Mouse (Mus musculus) heart, embryonic 14.5 days (tissue): ENCODE data around the gene Bcl2. TPM values are rescaled to one million over a fixed set of nuclear protein-coding genes. Genes with fewer than 3 reads are reported as not detected.

Experiments
- ATAC-seq: fragments of 200-750 bp; cut with Nextera tagmentation; 2 replicates; pipeline ENCODE4 v1.8.0; 2017; ENCODE audit warnings: low read depth, moderate TSS enrichment; ENCODE audit not compliant: insufficient number of reproducible peaks, insufficient read depth, low FRiP score
- H3K27ac ChIP-seq, 2 experiments: fragments of 200-500 bp in 1 of 2; fragments of 300-500 bp in 1 of 2; sonication (generic) in 1 of 2; replicated peaks in 1 of 2; 2 replicates each; pipeline ENCODE4 v1.5.1; 2012 to 2014; ENCODE audit warnings: low read depth in 2 of 2, low read length in 2 of 2, control low read depth in 1 of 2, mild to moderate bottlenecking in 1 of 2, mixed read lengths in 1 of 2; ENCODE audit not compliant: control insufficient read depth in 1 of 2, insufficient read depth in 1 of 2
- H3K27me3 ChIP-seq: fragments of 300-500 bp; sonication (generic); 2 replicates; pipeline ENCODE4 v1.6.1; 2014; ENCODE audit warnings: mild to moderate bottlenecking, low read length, control low read depth; ENCODE audit not compliant: control insufficient read depth, insufficient read depth
- H3K36me3 ChIP-seq: fragments of 300-500 bp; sonication (generic); 2 replicates; pipeline ENCODE4 v1.6.1; 2014; ENCODE audit warnings: mild to moderate bottlenecking, control low read depth, low read length, mixed read lengths; ENCODE audit not compliant: control insufficient read depth, insufficient read depth
- H3K4me1 ChIP-seq, 2 experiments: fragments of 200-500 bp in 1 of 2; fragments of 300-500 bp in 1 of 2; sonication (generic) in 1 of 2; 2 replicates each; pipeline ENCODE4 v1.6.1; 2012 to 2014; ENCODE audit warnings: low read length in 2 of 2, control low read depth in 1 of 2, mixed read lengths in 1 of 2; ENCODE audit not compliant: control insufficient read depth in 2 of 2, insufficient read depth in 2 of 2
- H3K4me2 ChIP-seq: fragments of 300-500 bp; sonication (generic); 2 replicates; pipeline ENCODE4 v1.6.1; 2014; ENCODE audit warnings: mild to moderate bottlenecking, low read length
- H3K4me3 ChIP-seq, 2 experiments: fragments of 200-500 bp in 1 of 2; fragments of 300-500 bp in 1 of 2; sonication (generic) in 1 of 2; 2 replicates each; pipeline ENCODE4 v1.5.1; 2012 to 2014; ENCODE audit warnings: low read length in 2 of 2, mild to moderate bottlenecking in 2 of 2, control low read depth in 1 of 2, low read depth in 1 of 2, moderate library complexity in 1 of 2; ENCODE audit not compliant: control insufficient read depth in 1 of 2, insufficient read depth in 1 of 2
- H3K9ac ChIP-seq: fragments of 300-500 bp; sonication (generic); 2 replicates; pipeline ENCODE4 v1.6.1; 2014; ENCODE audit warnings: mild to moderate bottlenecking, low read length
- H3K9me3 ChIP-seq: fragments of 300-500 bp; sonication (generic); 2 replicates; pipeline ENCODE4 v1.6.1; 2016; ENCODE audit warnings: low read length, control low read depth; ENCODE audit not compliant: control insufficient read depth
- WGBS: fragments of 180-500 bp; shearing (Covaris S2); extraction: QIAGEN DNeasy Blood & Tissue Kit; methylation state at CpG from one replicate; pipeline ENCODE4 v1.1.7; 2014; 5-methylcytosine and 5-hydroxymethylcytosine counted together
- polyA plus RNA-seq: library from polyadenylated mRNA; unstranded; fragments of >200 nt; fragmentation: Nextera tagmentation; extraction: Ambion mirVana; gene quantifications from 2 replicates; pipeline ENCODE4 v1.2.1, GENCODE M21; 2014

The Bcl2 gene
- polyA plus RNA-seq, 1 experiment from 2014 or later: 6.2 TPM

DNA sequence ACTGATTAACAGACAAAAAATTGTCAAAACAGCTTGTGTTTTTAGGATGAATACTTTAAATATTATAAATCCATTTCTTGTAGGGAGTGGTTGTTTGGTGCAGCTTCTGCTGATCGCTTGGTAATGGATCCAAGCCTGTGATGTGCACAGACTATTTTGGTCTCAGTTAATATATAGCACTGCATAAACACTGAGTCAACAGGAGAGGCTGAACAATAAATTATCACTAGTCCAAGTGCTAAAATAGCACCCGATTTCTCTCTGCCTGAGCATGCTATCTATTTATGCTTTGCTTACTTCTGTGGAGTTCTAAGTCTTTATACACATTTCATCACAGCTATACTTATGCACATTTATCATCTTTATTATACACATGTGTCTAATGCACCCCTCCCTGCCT is 124.9 kb downstream of the Bcl2 start:
- WGBS: 75% methylated on average over 2 of the region's 2 CpGs
- Histone ChIP-seq H3K9ac (no peak overlapping the region), H3K4me1 (peaks cover 0 to 3% of the 10 kb centered on the region in 2 experiments; a peak in 1 of 4 replicates), H3K27me3 (no peaks in the 10 kb centered on the region), H3K4me3 (no peak overlapping the region), H3K27ac (no peak overlapping the region), H3K9me3 (no peaks in the 10 kb centered on the region), H3K36me3 (no peaks in the 10 kb centered on the region), H3K4me2 (no peak overlapping the region)
- no peak for ATAC-seq

DNA sequence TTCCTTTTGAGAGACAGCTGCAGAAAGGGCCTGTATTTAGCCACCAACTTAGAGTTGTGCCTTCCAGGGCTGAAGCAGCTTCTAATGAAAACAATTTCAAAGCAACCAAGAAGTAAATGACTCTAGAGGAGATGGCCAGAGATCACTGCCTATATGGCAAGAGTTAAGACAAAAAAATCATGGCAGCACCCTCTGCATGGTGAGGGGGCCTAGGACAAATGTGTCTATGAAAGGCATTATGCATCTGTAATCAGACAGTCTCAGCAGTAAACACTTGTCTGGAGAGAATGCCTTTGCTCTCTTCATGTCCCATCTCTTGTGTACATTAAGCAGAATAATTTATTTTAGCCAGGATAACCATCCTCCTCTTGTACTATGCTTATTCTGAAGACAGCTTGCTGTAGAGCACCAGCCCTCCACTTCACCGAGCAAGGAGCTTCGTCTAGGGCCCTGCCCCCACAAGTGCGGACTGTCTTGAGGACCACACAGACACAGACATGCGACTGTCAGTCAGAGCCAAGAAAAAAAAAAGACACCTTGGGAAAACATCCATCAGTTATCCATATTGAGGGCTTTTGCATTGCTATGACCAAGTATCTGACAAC is 126.1 kb downstream of the Bcl2 start:
- Histone ChIP-seq H3K9me3 (no peaks in the 10 kb centered on the region), H3K4me3 (no peak overlapping the region), H3K4me1 (peaks cover 0 to 3% of the 10 kb centered on the region in 2 experiments), H3K9ac (no peak overlapping the region), H3K27ac (no peak overlapping the region), H3K27me3 (no peaks in the 10 kb centered on the region), H3K36me3 (no peaks in the 10 kb centered on the region), H3K4me2 (no peak overlapping the region)
- ATAC-seq: no peak
- 80% methylated on average over 4 of the region's 4 CpGs for WGBS

DNA sequence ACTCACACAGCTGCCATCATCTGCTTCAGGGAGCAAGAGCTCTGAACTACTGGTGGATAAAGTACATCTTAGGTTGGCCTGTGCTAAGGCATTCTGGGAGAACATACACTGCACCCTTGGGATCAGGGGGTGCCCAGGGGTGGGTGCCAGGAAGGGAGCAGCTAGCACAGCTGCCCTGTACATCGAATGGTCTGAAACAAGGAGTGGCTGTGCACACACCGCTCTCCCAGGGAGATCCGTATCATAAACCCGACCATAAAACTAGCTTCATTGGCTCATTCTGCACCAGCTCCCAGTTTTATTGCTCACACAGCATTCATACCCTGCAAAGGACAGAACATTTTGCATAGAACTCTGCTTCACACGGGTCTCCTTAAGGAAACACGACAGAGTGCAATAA is 127.3 kb downstream of the Bcl2 start:
- Histone ChIP-seq H3K9me3 (no peaks in the 10 kb centered on the region), H3K4me3 (no peak overlapping the region), H3K27ac (no peak overlapping the region), H3K4me2 (no peak overlapping the region), H3K9ac (no peak overlapping the region), H3K36me3 (no peaks in the 10 kb centered on the region), H3K4me1 (peaks cover 0 to 2% of the 10 kb centered on the region in 2 experiments), H3K27me3 (no peaks in the 10 kb centered on the region)
- WGBS: 88% methylated on average over 6 of the region's 6 CpGs
- no peak for ATAC-seq

DNA sequence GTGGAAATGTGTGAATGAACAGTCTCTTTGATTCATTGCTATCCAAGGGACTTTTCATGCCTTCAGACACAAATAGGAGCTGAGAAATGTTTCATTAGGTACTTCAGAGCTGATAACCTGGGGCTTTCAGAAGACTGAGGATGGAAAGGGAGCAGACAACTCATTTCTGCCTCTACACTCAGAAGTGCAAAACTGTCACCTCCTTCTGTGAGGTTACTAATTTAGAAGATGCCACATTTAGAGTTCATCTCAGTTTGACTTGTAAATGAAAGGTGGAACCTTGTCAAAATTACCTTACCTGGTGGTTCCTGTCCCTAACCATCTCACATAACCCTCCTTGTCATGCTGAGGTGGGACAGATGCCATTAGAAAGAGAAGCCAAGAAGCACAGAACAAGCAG is 128.7 kb downstream of the Bcl2 start:
- H3K4me3 ChIP-seq: no peak overlapping the region
- no peaks in the 10 kb centered on the region for H3K27me3 ChIP-seq
- no peak overlapping the region for H3K27ac ChIP-seq
- H3K9me3 ChIP-seq: no peaks in the 10 kb centered on the region
- H3K4me2 ChIP-seq: no peak overlapping the region
- no peak for ATAC-seq
- no peak overlapping the region for H3K9ac ChIP-seq
- no peaks in the 10 kb centered on the region for H3K36me3 ChIP-seq
- H3K4me1 ChIP-seq: no peaks in the 10 kb centered on the region; a peak in 4 of 4 replicates

GRCm38 (mm10) chr1:106584824-106585223 is 129.2 kb downstream of the Bcl2 start:
- Histone ChIP-seq H3K4me3 (no peak overlapping the region), H3K36me3 (no peaks in the 10 kb centered on the region), H3K4me1 (no peaks in the 10 kb centered on the region; a peak in 4 of 4 replicates), H3K27me3 (no peaks in the 10 kb centered on the region), H3K27ac (no peak overlapping the region), H3K9ac (no peak overlapping the region), H3K4me2 (no peak overlapping the region), H3K9me3 (no peaks in the 10 kb centered on the region)
- 92% methylated on average over 2 of the region's 2 CpGs for WGBS
- ATAC-seq: no peak

DNA sequence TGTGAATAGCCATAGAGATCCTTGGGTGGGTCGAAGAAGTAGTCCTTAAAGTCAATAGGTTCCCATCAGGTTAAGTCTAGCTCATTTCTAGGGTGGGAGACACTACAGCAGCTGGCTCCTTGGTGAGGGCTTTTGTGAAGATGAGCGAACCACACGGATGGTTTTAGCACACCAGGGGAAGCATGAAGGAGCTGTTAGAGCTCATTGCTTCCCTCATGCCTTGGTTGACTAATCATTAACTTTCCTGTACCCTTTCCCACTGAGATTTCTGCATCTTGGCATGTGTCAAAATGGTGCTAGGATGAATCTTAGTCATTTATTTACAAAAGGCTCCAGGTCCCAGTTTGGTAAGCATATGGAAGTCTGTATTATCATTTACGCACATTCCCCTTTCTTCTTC is 129.8 kb downstream of the Bcl2 start:
- ATAC-seq: no peak
- no peaks in the 10 kb centered on the region for H3K27me3 ChIP-seq
- H3K9me3 ChIP-seq: no peaks in the 10 kb centered on the region
- no peak overlapping the region for H3K4me2 ChIP-seq
- H3K27ac ChIP-seq: no peak overlapping the region
- H3K4me3 ChIP-seq: no peak overlapping the region
- H3K4me1 ChIP-seq: no peaks in the 10 kb centered on the region; a peak in 4 of 4 replicates
- H3K36me3 ChIP-seq: no peaks in the 10 kb centered on the region
- no peak overlapping the region for H3K9ac ChIP-seq
- WGBS: over 99% methylated on average over 4 of the region's 4 CpGs

DNA sequence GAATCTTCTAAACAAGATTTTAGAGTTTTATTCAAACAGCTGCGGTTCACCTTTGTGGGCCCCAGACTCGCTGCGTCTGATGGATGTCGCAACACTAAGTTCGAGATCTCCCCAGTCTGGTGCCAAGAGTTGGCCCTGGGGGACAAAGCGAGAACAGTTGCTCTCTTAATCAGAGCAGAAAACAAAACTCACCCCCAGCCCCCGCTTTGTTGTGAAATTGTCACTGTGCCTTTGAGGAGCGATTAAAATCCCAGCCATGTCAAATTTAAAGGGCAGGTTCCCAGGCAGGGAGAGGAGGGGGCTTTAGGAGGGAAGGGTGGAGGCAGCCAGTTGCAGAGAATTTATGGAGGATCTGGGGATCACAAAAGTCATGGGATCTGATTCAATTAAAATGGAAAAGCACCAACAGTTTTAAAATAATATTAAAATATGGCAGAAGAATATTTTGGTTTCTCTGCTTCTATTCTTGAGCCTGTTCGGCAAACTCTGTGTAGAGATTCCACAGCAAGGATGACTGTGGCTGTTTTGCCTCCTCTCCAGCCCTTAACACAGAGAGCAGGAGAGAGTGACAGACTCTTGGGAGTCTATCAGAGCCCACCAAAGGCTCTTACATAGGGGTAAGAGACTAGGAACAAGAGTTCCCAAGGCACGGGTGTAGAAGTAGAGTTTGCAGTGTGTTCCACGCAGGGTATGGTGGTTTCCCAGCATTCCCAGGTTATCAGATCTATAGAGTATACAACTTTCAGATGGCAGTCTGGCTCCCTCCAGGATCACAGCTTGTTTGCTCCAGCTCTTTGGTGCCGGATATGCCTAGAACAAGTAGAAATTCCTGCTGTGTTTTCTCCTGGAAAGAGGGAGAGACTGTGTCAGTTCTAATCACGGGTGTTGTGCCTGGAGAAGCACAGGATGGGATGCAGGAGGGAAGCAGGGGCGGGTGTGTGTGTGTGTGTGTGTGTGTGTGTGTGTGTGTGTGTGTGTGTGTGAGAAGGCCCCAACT is 130.5 kb downstream of the Bcl2 start:
- Histone ChIP-seq H3K27ac (no peak overlapping the region), H3K4me2 (no peak overlapping the region), H3K9me3 (no peaks in the 10 kb centered on the region), H3K4me3 (no peak overlapping the region), H3K36me3 (no peaks in the 10 kb centered on the region), H3K4me1 (no peaks in the 10 kb centered on the region; a peak in 3 of 4 replicates), H3K27me3 (no peaks in the 10 kb centered on the region), H3K9ac (no peak overlapping the region)
- WGBS: 65% methylated on average over 14 of the region's 14 CpGs
- no peak for ATAC-seq
